Comparison of ENCODE assay signal across 8 mouse cellular contexts in genomic region chr6:5382583-5383215, GRCm38 (mm10). TPM values are rescaled to one million over a fixed set of nuclear protein-coding genes. Genes with fewer than 3 reads are reported as not detected.
DNase-seq lines count a peak whose midpoint lies in the region; ATAC-seq and TF ChIP-seq lines count a peak whose summit lies in the region.

No protein-coding gene starts in this region.

- no peaks in the 10 kb centered on the region for H3K27me3 ChIP-seq in ES-Bruce4 (ENCODE audit: control insufficient read depth, insufficient read depth, low read length, poor library complexity, severe bottlenecking)
- no peaks in the 10 kb centered on the region for H3K27me3 ChIP-seq in forebrain, embryonic 12.5 days
- H3K27me3 ChIP-seq in heart, embryonic 16.5 days (ENCODE audit: control insufficient read depth, insufficient read depth, low read length): no peaks in the 10 kb centered on the region
- peaks cover 8% of the 10 kb centered on the region; the same call in 1 of the 2 replicates for H3K27me3 ChIP-seq in liver, embryonic 12.5 days (replicated peaks)
- no peaks in the 10 kb centered on the region for H3K27me3 ChIP-seq in stomach, embryonic 15.5 days (replicated peaks)

- H3K9ac ChIP-seq in ES-Bruce4 (ENCODE audit: low read depth, poor library complexity, severe bottlenecking): no peak overlapping the region
- peak overlapping the region; percentile 48 for H3K9ac ChIP-seq in forebrain, embryonic 12.5 days
- H3K9ac ChIP-seq in heart, embryonic 16.5 days (ENCODE audit: low read length): peak overlapping the region; percentile 53
- peak overlapping the region; percentile 42; the same call in 1 of the 2 replicates for H3K9ac ChIP-seq in liver, embryonic 12.5 days
- H3K9ac ChIP-seq in stomach, embryonic 15.5 days: 0 out of 2 replicates have a peak overlapping the region, but pooled peaks have one; percentile 12

- no peak overlapping the region; the same call in 1 of the 2 replicates for H3K27ac ChIP-seq in ES-Bruce4 (ENCODE audit: insufficient read depth, low read length)
- peak overlapping the region; percentile 87 for H3K27ac ChIP-seq in forebrain, embryonic 12.5 days
- H3K27ac ChIP-seq in heart, embryonic 16.5 days (ENCODE audit: low read length): 0 out of 2 replicates have a peak overlapping the region, but pooled peaks have one; percentile 0
- H3K27ac ChIP-seq in liver, embryonic 12.5 days: no peak overlapping the region
- H3K27ac ChIP-seq in stomach, embryonic 15.5 days: peak overlapping the region; percentile 71

- no peak for TF ChIP-seq POLR2A in ES-Bruce4 (IDR thresholded peaks at IDR 0.05; ENCODE audit: insufficient read depth, low read length)

- DNase-seq in c-Kit-positive CD71-positive TER-119-positive erythroid progenitor cells, embryonic 14.5 days (ENCODE audit: low spot score): peak; percentile 57
- DNase-seq in kidney, postnatal 25 days: peak; percentile 73 to 83
- peak; percentile 86 for DNase-seq in neural tube, embryonic 10.5 days (ENCODE audit: extremely low spot score, low spot score)

- no peak overlapping the region for H3K4me3 ChIP-seq in ES-Bruce4 (ENCODE audit: low read depth, low read length)
- peak overlapping the region; percentile 24 for H3K4me3 ChIP-seq in forebrain, embryonic 12.5 days (replicated peaks)
- H3K4me3 ChIP-seq in heart, embryonic 16.5 days (ENCODE audit: low read length): peak overlapping the region; percentile 49
- peak overlapping the region; percentile 46 for H3K4me3 ChIP-seq in liver, embryonic 12.5 days
- peak overlapping the region; percentile 37 for H3K4me3 ChIP-seq in stomach, embryonic 15.5 days (replicated peaks)

- H3K9me3 ChIP-seq in ES-Bruce4 (replicated peaks; ENCODE audit: control insufficient read depth, insufficient read depth, low read length, poor library complexity, severe bottlenecking): no peaks in the 10 kb centered on the region; the same call in 1 of the 2 replicates
- no peaks in the 10 kb centered on the region for H3K9me3 ChIP-seq in forebrain, embryonic 12.5 days
- no peaks in the 10 kb centered on the region for H3K9me3 ChIP-seq in heart, embryonic 16.5 days (replicated peaks; ENCODE audit: control insufficient read depth, low read length)
- H3K9me3 ChIP-seq in liver, embryonic 12.5 days (replicated peaks): no peaks in the 10 kb centered on the region
- no peaks in the 10 kb centered on the region for H3K9me3 ChIP-seq in stomach, embryonic 15.5 days

- peak; percentile 52 for ATAC-seq in forebrain, embryonic 12.5 days (ENCODE audit: low FRiP score)
- ATAC-seq in heart, embryonic 16.5 days (replicated peaks; ENCODE audit: extremely low read depth, insufficient read depth, low FRiP score): peak; percentile 78; the same call in 1 of the 2 replicates
- peak; percentile 69; the same call in 1 of the 2 replicates for ATAC-seq in liver, embryonic 12.5 days
- peak; percentile 70 for ATAC-seq in stomach, embryonic 15.5 days (ENCODE audit: insufficient read depth, low FRiP score, low read depth)

- TF ChIP-seq EP300 in ES-Bruce4 (IDR thresholded peaks at IDR 0.05; ENCODE audit: insufficient read depth, low read depth, low read length): no peak

- peak; percentile 71 for TF ChIP-seq CTCF in ES-Bruce4 (IDR thresholded peaks at IDR 0.05; ENCODE audit: low read depth, low read length)

- WGBS in forebrain, embryonic 12.5 days: under 1% methylated on average over 16 of the region's 16 CpGs
- WGBS in heart, embryonic 16.5 days: 2% methylated on average over 16 of the region's 16 CpGs
- 3% methylated on average over 16 of the region's 16 CpGs for WGBS in liver, embryonic 12.5 days (ENCODE audit: insufficient replicate concordance)
- WGBS in stomach, embryonic 15.5 days: 2% methylated on average over 16 of the region's 16 CpGs

- no peaks in the 10 kb centered on the region for H3K36me3 ChIP-seq in ES-Bruce4 (ENCODE audit: control insufficient read depth, insufficient read depth, low read length, poor library complexity, severe bottlenecking)
- H3K36me3 ChIP-seq in forebrain, embryonic 12.5 days (replicated peaks): no peaks in the 10 kb centered on the region
- no peaks in the 10 kb centered on the region for H3K36me3 ChIP-seq in heart, embryonic 16.5 days (ENCODE audit: control insufficient read depth, insufficient read depth)
- H3K36me3 ChIP-seq in liver, embryonic 12.5 days: no peaks in the 10 kb centered on the region
- no peaks in the 10 kb centered on the region for H3K36me3 ChIP-seq in stomach, embryonic 15.5 days

- H3K4me1 ChIP-seq in ES-Bruce4 (ENCODE audit: control insufficient read depth, insufficient read depth, low read length): no peaks in the 10 kb centered on the region
- peaks cover 58% of the 10 kb centered on the region for H3K4me1 ChIP-seq in forebrain, embryonic 12.5 days
- peaks cover 16% of the 10 kb centered on the region for H3K4me1 ChIP-seq in heart, embryonic 16.5 days (ENCODE audit: control insufficient read depth, insufficient read depth, low read length)
- H3K4me1 ChIP-seq in liver, embryonic 12.5 days: peaks cover 58% of the 10 kb centered on the region
- peaks cover 21% of the 10 kb centered on the region for H3K4me1 ChIP-seq in stomach, embryonic 15.5 days

- H3K4me2 ChIP-seq in forebrain, embryonic 12.5 days: peak overlapping the region; percentile 52
- H3K4me2 ChIP-seq in heart, embryonic 16.5 days (ENCODE audit: low read depth, low read length): peak overlapping the region; percentile 90
- H3K4me2 ChIP-seq in liver, embryonic 12.5 days: peak overlapping the region; percentile 67
- H3K4me2 ChIP-seq in stomach, embryonic 15.5 days: peak overlapping the region; percentile 47

RNA-seq across cellular contexts. Expression of gene Asb4, which starts 0.5 kb away (rescaled TPM):
- polyA plus RNA-seq in ES-Bruce4 (2011; ENCODE audit: insufficient read depth, insufficient read length, low read depth, missing spikeins): 1.2 and 1.3 TPM in 2 replicates
- polyA plus RNA-seq in forebrain, embryonic 12.5 days (2016; fragmentation: Nextera tagmentation; extraction: Ambion mirVana): 28.5 and 38.6 TPM in 2 replicates
- polyA plus RNA-seq in heart, embryonic 16.5 days (2015; fragmentation: Nextera tagmentation; extraction: Ambion mirVana): 26.5 TPM in 2 replicates
- polyA plus RNA-seq in liver, embryonic 12.5 days (2016; fragmentation: Nextera tagmentation; extraction: Ambion mirVana): 35.6 and 35.9 TPM in 2 replicates
- polyA plus RNA-seq in stomach, embryonic 15.5 days (2015; fragmentation: Nextera tagmentation; extraction: Ambion mirVana): 12.4 and 15.9 TPM in 2 replicates

Comparison
In these comparisons a context has a peak if more than half of its experiments do, and no peak if none do; other contexts are left out.
1. H3K27ac ChIP-seq: peak in forebrain, embryonic 12.5 days (single experiment), heart, embryonic 16.5 days (single experiment) and stomach, embryonic 15.5 days (single experiment); none in ES-Bruce4 (single experiment) and liver, embryonic 12.5 days (single experiment).
2. Peak in every context shown above with its lines, with median percentiles within 50 percentile points of each other: DNase-seq, ATAC-seq and H3K4me2 ChIP-seq.